Mouse (Mus musculus): ENCODE data around the gene Map3k3.
A peak's percentile ranks its signal among the peaks of the same experiment; 100 is the strongest.
"Not testable (repeated sequence)": the region's sequence is repeated elsewhere in the genome, so short reads cannot be mapped to it uniquely, and the experiment has no call there.

The Map3k3 gene

GRCm38 (mm10) chr11:106076321-106076720, 8.1 kb upstream of the Map3k3 start:
- DNase-seq (ENCODE audit: low read depth in 1 of 2, low spot score in 2 of 2) = peak; percentile 44 to 75

GRCm38 (mm10) chr11:106084911-106085561, 623 bp downstream of the Map3k3 start:
- peak; percentile 21 to 65 for DNase-seq (ENCODE audit: low read depth in 1 of 2, low spot score in 2 of 2)

- DNase-seq (ENCODE audit: low read depth in 1 of 2, low spot score in 2 of 2) = no peak
Observed at GRCm38 (mm10) chr11:106098223-106098622, 13.8 kb downstream of the Map3k3 start.

- DNase-seq (ENCODE audit: low read depth in 1 of 2, low spot score in 2 of 2) = no peak
Observed at GRCm38 (mm10) chr11:106102866-106103265, 18.5 kb downstream of the Map3k3 start.

GRCm38 (mm10) chr11:106106047-106106587, 21.7 kb downstream of the Map3k3 start:
- DNase-seq (ENCODE audit: low read depth in 1 of 2, low spot score in 2 of 2) = peak; percentile 47 to 56

- no peak for DNase-seq (ENCODE audit: low read depth in 1 of 2, low spot score in 2 of 2)
Observed at GRCm38 (mm10) chr11:106111688-106112087, 27.3 kb downstream of the Map3k3 start.

- DNase-seq (ENCODE audit: low read depth in 1 of 2, low spot score in 2 of 2) = no peak
Observed at GRCm38 (mm10) chr11:106122221-106122620, 37.8 kb downstream of the Map3k3 start.

- DNase-seq (ENCODE audit: low read depth in 1 of 2, low spot score in 2 of 2) = peak; percentile 53 to 55
Observed at GRCm38 (mm10) chr11:106122736-106123135, 38.3 kb downstream of the Map3k3 start.

- no peak for DNase-seq (ENCODE audit: low read depth in 1 of 2, low spot score in 2 of 2)
Observed at GRCm38 (mm10) chr11:106124784-106125183, 40.4 kb downstream of the Map3k3 start.

GRCm38 (mm10) chr11:106125827-106126226, 41.4 kb downstream of the Map3k3 start:
- DNase-seq (ENCODE audit: low read depth in 1 of 2, low spot score in 2 of 2) = no peak

- not testable (repeated sequence) for DNase-seq (ENCODE audit: low read depth in 1 of 2, low spot score in 2 of 2)
Observed at GRCm38 (mm10) chr11:106126727-106127373, 42.4 kb downstream of the Map3k3 start.

- DNase-seq (ENCODE audit: low read depth in 1 of 2, low spot score in 2 of 2) = no peak
Observed at GRCm38 (mm10) chr11:106129477-106129876, 45.1 kb downstream of the Map3k3 start.

GRCm38 (mm10) chr11:106132516-106132915, 48.1 kb downstream of the Map3k3 start:
- no peak for DNase-seq (ENCODE audit: low read depth in 1 of 2, low spot score in 2 of 2)

- DNase-seq (ENCODE audit: low read depth in 1 of 2, low spot score in 2 of 2) = no peak
Observed at GRCm38 (mm10) chr11:106134580-106135528, 50.4 kb downstream of the Map3k3 start.

GRCm38 (mm10) chr11:106151219-106151618, 66.8 kb downstream of the Map3k3 start:
- no peak for DNase-seq (ENCODE audit: low read depth in 1 of 2, low spot score in 2 of 2)

- no peak for DNase-seq (ENCODE audit: low read depth in 1 of 2, low spot score in 2 of 2)
Observed at GRCm38 (mm10) chr11:106152132-106152531, 67.7 kb downstream of the Map3k3 start.

- no peak for DNase-seq (ENCODE audit: low read depth in 1 of 2, low spot score in 2 of 2)
Observed at GRCm38 (mm10) chr11:106154091-106154490, 69.7 kb downstream of the Map3k3 start.

- DNase-seq (ENCODE audit: low read depth in 1 of 2, low spot score in 2 of 2) = no peak
Observed at GRCm38 (mm10) chr11:106154770-106155169, 70.4 kb downstream of the Map3k3 start.

- DNase-seq (ENCODE audit: low read depth in 1 of 2, low spot score in 2 of 2) = no peak
Observed at GRCm38 (mm10) chr11:106155761-106156160, 71.3 kb downstream of the Map3k3 start.

- DNase-seq (ENCODE audit: low read depth in 1 of 2, low spot score in 2 of 2) = no peak
Observed at GRCm38 (mm10) chr11:106156257-106156656, 71.8 kb downstream of the Map3k3 start.

- no peak for DNase-seq (ENCODE audit: low read depth in 1 of 2, low spot score in 2 of 2)
Observed at GRCm38 (mm10) chr11:106157154-106157553, 72.7 kb downstream of the Map3k3 start.
